10 mouse cellular contexts compared by ENCODE assay signal in genomic region chr8:105466700-105467291, GRCm38 (mm10). TPM values are rescaled to one million over a fixed set of nuclear protein-coding genes. Genes with fewer than 3 reads are reported as not detected.
DNase-seq lines count a peak whose midpoint lies in the region; ATAC-seq lines count a peak whose summit lies in the region.
"Had no signal": no experiment of that assay in that cellular context is flagged by ENCODE, and none has a peak within 500 bp of the region (broad histone marks: within the 10 kb centered on the region; RNA-seq: fewer than 3 reads in every experiment).

No protein-coding gene starts in this region.

- 64% methylated on average over 7 of the region's 7 CpGs for WGBS in heart, embryonic 16.5 days
- 75% methylated on average over 7 of the region's 7 CpGs for WGBS in limb, embryonic 10.5 days

- no peak overlapping the region for H3K4me2 ChIP-seq in heart, embryonic 16.5 days (ENCODE audit: low read depth, low read length)
- H3K4me2 ChIP-seq: liver, embryonic 12.5 days had no signal

- no peak for DNase-seq in heart, adult 8-10 months (ENCODE audit: low spot score)
- DNase-seq in NIH3T3 (ENCODE audit: low read depth) = peak; percentile 91
- peak; percentile 90 for DNase-seq in cerebellum, postnatal 25 days
- peak; percentile 64 to 79 for DNase-seq in left cerebral cortex, adult 9 months (ENCODE audit: low spot score in 2 of 2)
- DNase-seq in limb, embryonic 10.5 days (ENCODE audit: low spot score) = no peak
- DNase-seq in embryo, embryonic 9.5 days (ENCODE audit: extremely low spot score) = no peak

- no peak overlapping the region for H3K9ac ChIP-seq in heart, embryonic 16.5 days (ENCODE audit: low read length)
- H3K9ac ChIP-seq: liver, embryonic 12.5 days had no signal

- no peak for ATAC-seq in heart, embryonic 16.5 days (replicated peaks; ENCODE audit: extremely low read depth, insufficient read depth, low FRiP score)
- ATAC-seq in monocyte, adult 5-6 weeks (replicated peaks; ENCODE audit: insufficient number of reproducible peaks, low FRiP score, low TSS enrichment, poor library complexity, severe bottlenecking) = no peak
- ATAC-seq: liver, embryonic 12.5 days had no signal

- H3K4me3 ChIP-seq in heart, embryonic 16.5 days (ENCODE audit: low read length) = no peak overlapping the region
- H3K4me3 ChIP-seq in limb, embryonic 10.5 days = no peak overlapping the region
- H3K4me3 ChIP-seq: liver, embryonic 12.5 days had no signal

- peaks cover 21% of the 10 kb centered on the region for H3K4me1 ChIP-seq in heart, embryonic 16.5 days (ENCODE audit: control insufficient read depth, insufficient read depth, low read length)
- peaks cover 38% of the 10 kb centered on the region for H3K4me1 ChIP-seq in limb, embryonic 10.5 days

- H3K9me3 ChIP-seq in heart, embryonic 16.5 days (replicated peaks; ENCODE audit: control insufficient read depth, low read length) = no peaks in the 10 kb centered on the region
- H3K9me3 ChIP-seq in limb, embryonic 10.5 days (replicated peaks) = no peaks in the 10 kb centered on the region
- H3K9me3 ChIP-seq: liver, embryonic 12.5 days had no signal

- H3K36me3 ChIP-seq in heart, embryonic 16.5 days (ENCODE audit: control insufficient read depth, insufficient read depth) = no peaks in the 10 kb centered on the region; the same call in 1 of the 2 replicates
- no peaks in the 10 kb centered on the region for H3K36me3 ChIP-seq in limb, embryonic 10.5 days
- H3K36me3 ChIP-seq: liver, embryonic 12.5 days had no signal

- no peaks in the 10 kb centered on the region for H3K27me3 ChIP-seq in heart, embryonic 16.5 days (ENCODE audit: control insufficient read depth, insufficient read depth, low read length)
- peaks cover 12% of the 10 kb centered on the region for H3K27me3 ChIP-seq in limb, embryonic 10.5 days (ENCODE audit: low read depth, poor library complexity, severe bottlenecking)

- H3K27ac ChIP-seq in heart, embryonic 16.5 days (ENCODE audit: low read length) = peak overlapping the region; percentile 28; the same call in 1 of the 2 replicates
- no peak overlapping the region for H3K27ac ChIP-seq in limb, embryonic 10.5 days
- H3K27ac ChIP-seq: liver, embryonic 12.5 days had no signal

RNA-seq across cellular contexts. Expression of gene Tppp3, which starts 4.5 kb away (rescaled TPM):
- polyA plus RNA-seq in heart, embryonic 16.5 days (2015; fragmentation: Nextera tagmentation; extraction: Ambion mirVana) = 38.7 and 40.0 TPM in 2 replicates
- total RNA-seq in heart, adult 8-10 months (2022) = 10 to 100 TPM; 25.8 to 42.5 (median 34.9) TPM
- polyA plus RNA-seq in limb, embryonic 10.5 days (2016; fragmentation: Nextera tagmentation; extraction: Ambion mirVana) = 8.4 and 13.5 TPM in 2 replicates
- 164 to 258 TPM (median 248 TPM) in 3 replicates for total RNA-seq in monocyte, adult 5-6 weeks (2017)

RNA-seq across cellular contexts. Expression of gene Zdhhc1, which starts 29.9 kb away (rescaled TPM):
- polyA plus RNA-seq in heart, embryonic 16.5 days (2015; fragmentation: Nextera tagmentation; extraction: Ambion mirVana) = 26.3 and 31.3 TPM in 2 replicates
- total RNA-seq in heart, adult 8-10 months (2022) = 10 to 100 TPM; 13.0 to 15.3 (median 13.5) TPM
- polyA plus RNA-seq in limb, embryonic 10.5 days (2016; fragmentation: Nextera tagmentation; extraction: Ambion mirVana) = 18.9 and 25.3 TPM in 2 replicates
- 0.43 to 0.49 TPM (median 0.48 TPM) in 3 replicates for total RNA-seq in monocyte, adult 5-6 weeks (2017)

RNA-seq across cellular contexts. Expression of gene Hsd11b2, which starts 51.8 kb away (rescaled TPM):
- polyA plus RNA-seq in heart, embryonic 16.5 days (2015; fragmentation: Nextera tagmentation; extraction: Ambion mirVana) = 0.24 and 0.25 TPM in 2 replicates
- under 1 TPM in 1 of 4 experiments, not detected in 3; 0.22 TPM for total RNA-seq in heart, adult 8-10 months (2022)
- polyA plus RNA-seq in limb, embryonic 10.5 days (2016; fragmentation: Nextera tagmentation; extraction: Ambion mirVana) = 78.2 and 83.2 TPM in 2 replicates
- total RNA-seq in monocyte, adult 5-6 weeks (2017) = not detected in 3 replicates

RNA-seq across cellular contexts. Expression of gene Lrrc36, which starts 53.4 kb away (rescaled TPM):
- polyA plus RNA-seq in heart, embryonic 16.5 days (2015; fragmentation: Nextera tagmentation; extraction: Ambion mirVana) = 0.37 and 0.54 TPM in 2 replicates
- total RNA-seq in heart, adult 8-10 months (2022) = under 1 TPM; 0.19 to 0.56 (median 0.45) TPM
- not detected in 2 replicates for polyA plus RNA-seq in limb, embryonic 10.5 days (2016; fragmentation: Nextera tagmentation; extraction: Ambion mirVana)
- total RNA-seq in monocyte, adult 5-6 weeks (2017) = not detected in 3 replicates

RNA-seq across cellular contexts. Expression of gene Kctd19, which starts 53.5 kb away (rescaled TPM):
- polyA plus RNA-seq in heart, embryonic 16.5 days (2015; fragmentation: Nextera tagmentation; extraction: Ambion mirVana) = 0.07 TPM in 1 of 2 replicates, not detected in the other
- under 1 TPM in 3 of 4 experiments, not detected in 1; 0.11 to 0.31 (median 0.28) TPM for total RNA-seq in heart, adult 8-10 months (2022)
- polyA plus RNA-seq in limb, embryonic 10.5 days (2016; fragmentation: Nextera tagmentation; extraction: Ambion mirVana) = not detected in 2 replicates
- total RNA-seq in monocyte, adult 5-6 weeks (2017) = 0.32 TPM in 1 of 3 replicates, not detected in the others
- polyA plus RNA-seq: heart, embryonic 14.5 days; liver, embryonic 12.5 days had no signal

Comparison
In these comparisons a context has a peak if more than half of its experiments do, and no peak if none do; other contexts are left out.
1. DNase-seq: peak in NIH3T3 (single experiment), cerebellum, postnatal 25 days (2 of 2) and left cerebral cortex, adult 9 months (2 of 2); none in heart, adult 8-10 months (single experiment), limb, embryonic 10.5 days (single experiment) and embryo, embryonic 9.5 days (single experiment).